Comparison of ENCODE assay signal across 8 mouse cellular contexts in the genomic region with DNA sequence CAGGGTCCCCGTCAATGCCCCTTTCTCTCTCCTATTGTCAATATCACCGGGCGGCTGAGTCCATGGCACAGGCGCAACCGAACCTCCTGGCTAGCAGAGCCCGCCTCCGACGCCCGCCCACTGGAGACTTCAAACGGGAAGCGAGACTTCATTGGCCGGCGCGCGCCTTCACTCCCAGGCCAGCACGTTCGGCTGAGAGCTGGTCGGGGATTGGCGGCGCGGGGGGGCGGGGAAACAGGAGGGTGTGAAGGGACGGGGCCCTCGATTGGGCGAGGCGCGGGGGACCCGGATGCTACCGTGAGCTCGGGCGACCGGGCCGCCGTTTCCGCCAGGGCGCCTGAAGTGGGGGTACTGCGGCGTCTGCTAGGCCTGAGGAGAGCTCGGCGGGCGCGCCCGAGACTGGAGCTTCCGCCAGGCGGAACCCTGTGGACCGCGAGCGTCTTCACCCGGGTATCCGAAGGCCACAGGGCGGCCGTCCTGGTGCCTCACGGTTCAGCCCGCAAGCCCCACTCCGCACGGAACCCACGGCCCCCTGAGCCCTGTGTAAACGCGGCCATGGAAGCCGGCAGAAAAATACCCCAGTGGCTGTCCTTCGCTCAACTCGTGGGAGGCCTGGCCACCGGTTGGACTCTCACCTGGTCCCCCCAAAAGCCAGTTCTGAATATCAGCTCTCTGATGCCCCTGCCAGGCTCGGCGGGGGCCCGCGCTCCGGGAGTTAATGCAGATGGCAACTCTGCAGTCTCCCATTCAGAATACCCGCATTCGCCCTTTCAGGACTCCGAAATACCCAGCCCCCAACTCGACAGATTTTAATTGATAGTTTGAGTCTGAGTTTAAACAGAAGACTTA. TPM values are rescaled to one million over a fixed set of nuclear protein-coding genes. Genes with fewer than 3 reads are reported as not detected.
DNase-seq lines count a peak whose midpoint lies in the region; ATAC-seq and TF ChIP-seq lines count a peak whose summit lies in the region.

A gene (minus strand): TSS at position 92 of the 849 bp plus-strand sequence.

- peak within 1 kb of the TSS; percentile 100 for H3K9ac ChIP-seq in ES-E14 (ENCODE audit: insufficient read depth, low read depth, low read length, poor library complexity, severe bottlenecking)
- peak within 1 kb of the TSS; percentile 99 for H3K9ac ChIP-seq in forebrain, embryonic 15.5 days (replicated peaks)

- intact Hi-C loops in heart, postnatal 25 days (cut with DNase I): loop anchor here (2.0 to 10.0 kb wide), 3 partner anchors 72 to 178 kb away; a partner anchor contains a TSS

- DNase-seq in ES-E14 (ENCODE audit: low read depth, low spot score): peak; percentile 98
- DNase-seq in cerebellum, adult 11-12 months: peak; percentile 99
- DNase-seq in heart, postnatal 25 days (ENCODE audit: low spot score): peak; percentile 98
- DNase-seq in layer of hippocampus, adult 18-20 months (ENCODE audit: low spot score in 2 of 2): peak; percentile 99
- DNase-seq in lung, adult 2 months: peak; percentile 97
- peak; percentile 98 to 99 for DNase-seq in thymus, adult 18-20 months

- no peak for TF ChIP-seq CTCF in lung, adult 2 months (IDR thresholded peaks at IDR 0.05; ENCODE audit: insufficient read depth, low read length)

- under 1% methylated on average over 70 of the region's 72 CpGs for WGBS in forebrain, embryonic 15.5 days
- under 1% methylated on average over 72 of the region's 72 CpGs for WGBS in lung, adult 2 months

- no peaks in the 10 kb centered on the region for H3K27me3 ChIP-seq in forebrain, embryonic 15.5 days

- peak within 1 kb of the TSS; percentile 75 for H3K4me2 ChIP-seq in forebrain, embryonic 15.5 days (replicated peaks)

- H3K4me1 ChIP-seq in ES-E14 (ENCODE audit: control insufficient read depth in 2 of 2, insufficient read depth in 2 of 2, low read length in 2 of 2, poor library complexity in 1 of 2): peaks cover 2 to 14% of the 10 kb centered on the region in 2 experiments; a peak in 2 of 4 replicates
- H3K4me1 ChIP-seq in forebrain, embryonic 15.5 days: peaks cover 26% of the 10 kb centered on the region
- H3K4me1 ChIP-seq in lung, adult 2 months (ENCODE audit: control insufficient read depth, insufficient read depth, low read length): peaks cover 10% of the 10 kb centered on the region

- peak; percentile 81; the same call in 1 of the 2 replicates for TF ChIP-seq POLR2A in lung, adult 2 months (IDR thresholded peaks at IDR 0.05; ENCODE audit: borderline replicate concordance, extremely low read depth, low read depth, low read length)

- ATAC-seq in forebrain, embryonic 15.5 days (replicated peaks): peak; percentile 99
- ATAC-seq in neutrophil, adult 5-6 weeks (ENCODE audit: extremely low read depth, insufficient number of reproducible peaks, low FRiP score, poor library complexity, severe bottlenecking): peak; percentile 97

- peaks cover 3% of the 10 kb centered on the region for H3K36me3 ChIP-seq in ES-E14 (ENCODE audit: control insufficient read depth, insufficient read depth, low read length, poor library complexity, severe bottlenecking)
- peaks cover 12% of the 10 kb centered on the region for H3K36me3 ChIP-seq in forebrain, embryonic 15.5 days

- no peaks in the 10 kb centered on the region for H3K9me3 ChIP-seq in ES-E14 (ENCODE audit: control insufficient read depth, insufficient read depth, low read depth, low read length)
- H3K9me3 ChIP-seq in forebrain, embryonic 15.5 days: no peaks in the 10 kb centered on the region

- H3K4me3 ChIP-seq in ES-E14 (ENCODE audit: insufficient read depth in 1 of 2, low read depth in 1 of 2, low read length in 2 of 2, poor library complexity in 1 of 2, severe bottlenecking in 1 of 2): peak within 1 kb of the TSS; percentile 92 to 100
- H3K4me3 ChIP-seq in forebrain, embryonic 15.5 days: peak within 1 kb of the TSS; percentile 100
- peak within 1 kb of the TSS; percentile 97 for H3K4me3 ChIP-seq in lung, adult 2 months (replicated peaks; ENCODE audit: extremely low read depth, low read depth, low read length)

- peak within 1 kb of the TSS; percentile 87 for H3K27ac ChIP-seq in ES-E14 (ENCODE audit: insufficient read depth, low read depth, low read length, poor library complexity, severe bottlenecking)
- peak within 1 kb of the TSS; percentile 99 for H3K27ac ChIP-seq in forebrain, embryonic 15.5 days (replicated peaks)

- in situ Hi-C loops in ES-E14 (cut with MboI; ENCODE audit: low sequenced_read_pairs in 2 of 2, unreplicated experiment in 2 of 2): no loop called here

TF ChIP-seq in ES-E14, 5 proteins besides CTCF, POLR2A, EP300 and RAD21:
- TF ChIP-seq CHD2 (IDR thresholded peaks at IDR 0.05; ENCODE audit: low read depth, low read length) (peak; percentile 39; the same call in 1 of the 2 replicates), ZC3H11A (IDR thresholded peaks at IDR 0.05; ENCODE audit: borderline replicate concordance, low read depth, low read length) (no peak), HCFC1 (IDR thresholded peaks at IDR 0.05; ENCODE audit: borderline replicate concordance, insufficient read depth, low read length) (peak; percentile 12; the same call in 1 of the 2 replicates), MAFK (IDR thresholded peaks at IDR 0.05; ENCODE audit: insufficient read depth, low read depth, low read length) (no peak), ZNF384 (IDR thresholded peaks at IDR 0.05; ENCODE audit: low read depth, low read length) (no peak)
TF ChIP-seq in ES-E14: peak in this region for 2.

RNA-seq across cellular contexts. Expression of the gene that starts here (rescaled TPM):
- total RNA-seq in ES-E14 (2012; rRNA removed): 12.8 and 16.6 TPM in 2 replicates
- polyA plus RNA-seq in forebrain, embryonic 15.5 days (2015; fragmentation: Nextera tagmentation; extraction: Ambion mirVana): 22.9 and 26.8 TPM in 2 replicates
- 10 to 100 TPM; 32.0 to 33.8 TPM for total RNA-seq in heart, postnatal 25 days (2021)
- 10 to 100 TPM; 79.2 to 79.8 TPM for total RNA-seq in layer of hippocampus, adult 18-20 months (2021)
- polyA plus RNA-seq in lung, adult 2 months (2012; rRNA removed): 13.8 and 23.3 TPM in 2 replicates
- 24.2 TPM in 2 replicates for total RNA-seq in neutrophil, adult 5-6 weeks (2017)

Comparison
In these comparisons a context has a peak if more than half of its experiments do, and no peak if none do; other contexts are left out.
1. Peak in every context shown above with its lines: DNase-seq, ATAC-seq, H3K4me3 ChIP-seq and H3K27ac ChIP-seq.